8 mouse cellular contexts compared by ENCODE assay signal in genomic region chr11:23665311-23665786, GRCm38 (mm10). TPM values are rescaled to one million over a fixed set of nuclear protein-coding genes. Genes with fewer than 3 reads are reported as not detected.
DNase-seq lines count a peak whose midpoint lies in the region; ATAC-seq and TF ChIP-seq lines count a peak whose summit lies in the region.

Pus10 (plus strand) TSS chr11:23665674.

- peak within 1 kb of the TSS; percentile 92 for H3K9ac ChIP-seq in embryonic facial prominence, embryonic 12.5 days
- H3K9ac ChIP-seq in heart, embryonic 15.5 days: peak within 1 kb of the TSS; percentile 88
- peak within 1 kb of the TSS; percentile 93 for H3K9ac ChIP-seq in lung, embryonic 16.5 days (ENCODE audit: low read length)
- H3K9ac ChIP-seq in stomach, postnatal 0 days (ENCODE audit: low read length): peak within 1 kb of the TSS; percentile 87

- H3K27me3 ChIP-seq in thymus, adult 2 months (ENCODE audit: control insufficient read depth, insufficient read depth, low read length): no peaks in the 10 kb centered on the region
- no peaks in the 10 kb centered on the region for H3K27me3 ChIP-seq in embryonic facial prominence, embryonic 12.5 days
- H3K27me3 ChIP-seq in heart, embryonic 15.5 days: no peaks in the 10 kb centered on the region
- no peaks in the 10 kb centered on the region for H3K27me3 ChIP-seq in lung, embryonic 16.5 days (ENCODE audit: control insufficient read depth, insufficient read depth, low read depth, low read length)
- no peaks in the 10 kb centered on the region for H3K27me3 ChIP-seq in stomach, postnatal 0 days (ENCODE audit: control insufficient read depth, insufficient read depth, low read length)

- H3K4me3 ChIP-seq in thymus, adult 2 months (ENCODE audit: control insufficient read depth, insufficient read depth, low read length): peak within 1 kb of the TSS; percentile 94
- H3K4me3 ChIP-seq in embryonic facial prominence, embryonic 12.5 days: peak within 1 kb of the TSS; percentile 96
- H3K4me3 ChIP-seq in heart, embryonic 15.5 days: peak within 1 kb of the TSS; percentile 80
- peak within 1 kb of the TSS; percentile 91 for H3K4me3 ChIP-seq in lung, embryonic 16.5 days (ENCODE audit: low read length)
- peak within 1 kb of the TSS; percentile 79 for H3K4me3 ChIP-seq in stomach, postnatal 0 days (ENCODE audit: low read depth, low read length)

- no peaks in the 10 kb centered on the region for H3K9me3 ChIP-seq in embryonic facial prominence, embryonic 12.5 days
- H3K9me3 ChIP-seq in heart, embryonic 15.5 days (replicated peaks): no peaks in the 10 kb centered on the region
- H3K9me3 ChIP-seq in lung, embryonic 16.5 days (ENCODE audit: control insufficient read depth, low read length): no peaks in the 10 kb centered on the region
- no peaks in the 10 kb centered on the region for H3K9me3 ChIP-seq in stomach, postnatal 0 days (ENCODE audit: control insufficient read depth, low read length)

- no peaks in the 10 kb centered on the region for H3K36me3 ChIP-seq in thymus, adult 2 months (ENCODE audit: control insufficient read depth, insufficient read depth, low read length)
- no peaks in the 10 kb centered on the region for H3K36me3 ChIP-seq in embryonic facial prominence, embryonic 12.5 days
- no peaks in the 10 kb centered on the region for H3K36me3 ChIP-seq in heart, embryonic 15.5 days
- no peaks in the 10 kb centered on the region for H3K36me3 ChIP-seq in lung, embryonic 16.5 days (ENCODE audit: control insufficient read depth, insufficient read depth, low read length)
- H3K36me3 ChIP-seq in stomach, postnatal 0 days (ENCODE audit: control insufficient read depth, insufficient read depth, low read length): no peaks in the 10 kb centered on the region

- TF ChIP-seq EP300 in stomach, postnatal 0 days (optimal IDR thresholded peaks at IDR 0.05): no peak

- no peak for DNase-seq in thymus, adult 2 months
- no peak for DNase-seq in thymus, postnatal 4 days
- peak; percentile 70 for DNase-seq in kidney, postnatal 14 days
- no peak for DNase-seq in stomach, postnatal 0 days (ENCODE audit: low spot score)
- DNase-seq in thymus, postnatal 10 days (ENCODE audit: low spot score in 2 of 2): no peak

- TF ChIP-seq CTCF in thymus, adult 2 months (IDR thresholded peaks at IDR 0.05; ENCODE audit: borderline replicate concordance, control insufficient read depth, extremely low read depth, insufficient read depth, low read length, poor library complexity): no peak
- TF ChIP-seq CTCF in stomach, postnatal 0 days (IDR thresholded peaks at IDR 0.05; ENCODE audit: low read depth): no peak

- peak within 1 kb of the TSS; percentile 52 for H3K4me2 ChIP-seq in embryonic facial prominence, embryonic 12.5 days (replicated peaks)
- H3K4me2 ChIP-seq in heart, embryonic 15.5 days: peak within 1 kb of the TSS; percentile 68
- peak within 1 kb of the TSS; percentile 77 for H3K4me2 ChIP-seq in lung, embryonic 16.5 days (ENCODE audit: low read depth, low read length)
- peak within 1 kb of the TSS; percentile 70 for H3K4me2 ChIP-seq in stomach, postnatal 0 days (replicated peaks; ENCODE audit: low read depth)

- H3K27ac ChIP-seq in thymus, adult 2 months (ENCODE audit: control insufficient read depth, insufficient read depth, low read length): peak within 1 kb of the TSS; percentile 83
- H3K27ac ChIP-seq in embryonic facial prominence, embryonic 12.5 days: peak within 1 kb of the TSS; percentile 94
- peak within 1 kb of the TSS; percentile 96 for H3K27ac ChIP-seq in heart, embryonic 15.5 days
- peak within 1 kb of the TSS; percentile 95 for H3K27ac ChIP-seq in lung, embryonic 16.5 days (ENCODE audit: low read length)
- peak within 1 kb of the TSS; percentile 99 for H3K27ac ChIP-seq in stomach, postnatal 0 days (replicated peaks)

- 0 out of 2 replicates have a peak, but pooled peaks cover 2% of the 10 kb centered on the region for H3K4me1 ChIP-seq in thymus, adult 2 months (replicated peaks; ENCODE audit: control insufficient read depth, insufficient read depth, low read length)
- H3K4me1 ChIP-seq in embryonic facial prominence, embryonic 12.5 days: peaks cover 7% of the 10 kb centered on the region; the same call in 1 of the 2 replicates
- peaks cover 9% of the 10 kb centered on the region for H3K4me1 ChIP-seq in heart, embryonic 15.5 days (replicated peaks)
- peaks cover 2% of the 10 kb centered on the region for H3K4me1 ChIP-seq in lung, embryonic 16.5 days (replicated peaks; ENCODE audit: control insufficient read depth, insufficient read depth, low read length)
- no peaks in the 10 kb centered on the region for H3K4me1 ChIP-seq in stomach, postnatal 0 days (replicated peaks; ENCODE audit: control insufficient read depth, insufficient read depth)

- under 1% methylated on average over 40 of the region's 40 CpGs for WGBS in thymus, adult 2 months
- WGBS in embryonic facial prominence, embryonic 12.5 days: under 1% methylated on average over 39 of the region's 40 CpGs
- under 1% methylated on average over 40 of the region's 40 CpGs for WGBS in heart, embryonic 15.5 days
- WGBS in lung, embryonic 16.5 days: under 1% methylated on average over 40 of the region's 40 CpGs
- WGBS in stomach, postnatal 0 days: under 1% methylated on average over 40 of the region's 40 CpGs

- TF ChIP-seq POLR2A in thymus, adult 2 months (IDR thresholded peaks at IDR 0.05; ENCODE audit: control insufficient read depth, extremely low read depth, insufficient read depth, low read length, poor library complexity): no peak

- ATAC-seq in embryonic facial prominence, embryonic 12.5 days (ENCODE audit: insufficient number of reproducible peaks, insufficient read depth, low FRiP score, low TSS enrichment): peak; percentile 50; the same call in 1 of the 2 replicates
- ATAC-seq in heart, embryonic 15.5 days (replicated peaks; ENCODE audit: insufficient number of reproducible peaks, insufficient read depth, low FRiP score, low read depth): peak; percentile 63
- peak; percentile 55 for ATAC-seq in lung, embryonic 16.5 days (ENCODE audit: low read depth)
- ATAC-seq in stomach, postnatal 0 days (ENCODE audit: low FRiP score, low TSS enrichment): peak; percentile 15

RNA-seq across cellular contexts. Expression of gene Pus10, which starts in this region (rescaled TPM):
- polyA plus RNA-seq in thymus, adult 2 months (2012; rRNA removed): 4.8 and 5.0 TPM in 2 replicates
- polyA plus RNA-seq in embryonic facial prominence, embryonic 12.5 days (2016; fragmentation: Nextera tagmentation; extraction: Ambion mirVana): 28.6 and 30.4 TPM in 2 replicates
- polyA plus RNA-seq in heart, embryonic 15.5 days (2015; fragmentation: Nextera tagmentation; extraction: Ambion mirVana): 10.3 and 11.7 TPM in 2 replicates
- 17.7 and 21.3 TPM in 2 replicates for polyA plus RNA-seq in lung, embryonic 16.5 days (2015; fragmentation: Nextera tagmentation; extraction: Ambion mirVana)
- polyA plus RNA-seq in stomach, postnatal 0 days (2015; fragmentation: Nextera tagmentation; extraction: Ambion mirVana): 11.1 and 12.3 TPM in 2 replicates
